In genomic region chr12:99574299-99574698, GRCm38 (mm10) we compare ENCODE assay signal across 16 mouse cellular contexts. TPM values are rescaled to one million over a fixed set of nuclear protein-coding genes. Genes with fewer than 3 reads are reported as not detected.
DNase-seq lines count a peak whose midpoint lies in the region; ATAC-seq lines count a peak whose summit lies in the region.
"Had no signal": no experiment of that assay in that cellular context is flagged by ENCODE, and none has a peak within 500 bp of the region (broad histone marks: within the 10 kb centered on the region; RNA-seq: fewer than 3 reads in every experiment).

No protein-coding gene starts in this region.

- no peaks in the 10 kb centered on the region for H3K9me3 ChIP-seq in heart, embryonic 12.5 days (replicated peaks)
- no peaks in the 10 kb centered on the region for H3K9me3 ChIP-seq in midbrain, embryonic 16.5 days (replicated peaks; ENCODE audit: control insufficient read depth, low read length, poor library complexity, severe bottlenecking)
- no peaks in the 10 kb centered on the region for H3K9me3 ChIP-seq in midbrain, embryonic 11.5 days (ENCODE audit: control insufficient read depth, low read length)
- H3K9me3 ChIP-seq: limb, embryonic 12.5 days; neural tube, embryonic 15.5 days had no signal

- H3K27ac ChIP-seq in heart, embryonic 12.5 days (ENCODE audit: poor library complexity, severe bottlenecking): no peak overlapping the region
- H3K27ac ChIP-seq in midbrain, embryonic 16.5 days (ENCODE audit: low read length): no peak overlapping the region
- no peak overlapping the region for H3K27ac ChIP-seq in midbrain, embryonic 11.5 days (ENCODE audit: low read depth, low read length)
- H3K27ac ChIP-seq: left cerebral cortex, adult 2 months; limb, embryonic 12.5 days; liver, embryonic 14.5 days; macrophage; neural tube, embryonic 15.5 days had no signal

- no peaks in the 10 kb centered on the region for H3K36me3 ChIP-seq in heart, embryonic 12.5 days
- no peaks in the 10 kb centered on the region for H3K36me3 ChIP-seq in midbrain, embryonic 16.5 days (ENCODE audit: control insufficient read depth, insufficient read depth, low read length)
- H3K36me3 ChIP-seq in midbrain, embryonic 11.5 days (ENCODE audit: control insufficient read depth, insufficient read depth, low read length): no peaks in the 10 kb centered on the region
- H3K36me3 ChIP-seq: limb, embryonic 12.5 days; neural tube, embryonic 15.5 days had no signal

- H3K27me3 ChIP-seq in heart, embryonic 12.5 days (replicated peaks): no peaks in the 10 kb centered on the region
- H3K27me3 ChIP-seq in midbrain, embryonic 16.5 days (ENCODE audit: control insufficient read depth, insufficient read depth, low read depth, low read length): no peaks in the 10 kb centered on the region; the same call in 1 of the 2 replicates
- no peaks in the 10 kb centered on the region for H3K27me3 ChIP-seq in midbrain, embryonic 11.5 days (ENCODE audit: control insufficient read depth, insufficient read depth, low read length)
- H3K27me3 ChIP-seq: limb, embryonic 12.5 days had no signal

- H3K4me2 ChIP-seq in heart, embryonic 12.5 days: peak overlapping the region; percentile 22; the same call in 1 of the 2 replicates
- H3K4me2 ChIP-seq in midbrain, embryonic 16.5 days (ENCODE audit: low read length): peak overlapping the region; percentile 13; the same call in 1 of the 2 replicates
- no peak overlapping the region; the same call in 1 of the 2 replicates for H3K4me2 ChIP-seq in midbrain, embryonic 11.5 days
- H3K4me2 ChIP-seq: limb, embryonic 12.5 days; neural tube, embryonic 15.5 days had no signal

- peaks cover 17% of the 10 kb centered on the region; the same call in 1 of the 2 replicates for H3K4me1 ChIP-seq in heart, embryonic 12.5 days (replicated peaks)
- no peaks in the 10 kb centered on the region; the same call in 1 of the 2 replicates for H3K4me1 ChIP-seq in midbrain, embryonic 16.5 days (ENCODE audit: control insufficient read depth, insufficient read depth, low read length)
- peaks cover 8% of the 10 kb centered on the region; the same call in 1 of the 2 replicates for H3K4me1 ChIP-seq in midbrain, embryonic 11.5 days (ENCODE audit: control insufficient read depth, insufficient read depth, low read length)

- no peak overlapping the region for H3K9ac ChIP-seq in heart, embryonic 12.5 days
- no peak overlapping the region for H3K9ac ChIP-seq in midbrain, embryonic 16.5 days (ENCODE audit: low read depth, low read length)
- no peak overlapping the region for H3K9ac ChIP-seq in midbrain, embryonic 11.5 days (ENCODE audit: low read length)
- H3K9ac ChIP-seq: limb, embryonic 12.5 days; liver, embryonic 14.5 days; neural tube, embryonic 15.5 days had no signal

- H3K4me3 ChIP-seq in heart, embryonic 12.5 days: no peak overlapping the region
- no peak overlapping the region for H3K4me3 ChIP-seq in midbrain, embryonic 16.5 days (ENCODE audit: low read depth, low read length)
- H3K4me3 ChIP-seq in midbrain, embryonic 11.5 days (ENCODE audit: low read depth, low read length): no peak overlapping the region
- H3K4me3 ChIP-seq: left cerebral cortex, adult 2 months; limb, embryonic 12.5 days; neural tube, embryonic 15.5 days had no signal

- WGBS in heart, embryonic 12.5 days: 52% methylated on average over 13 of the region's 13 CpGs
- WGBS in midbrain, embryonic 16.5 days: 31% methylated on average over 13 of the region's 13 CpGs
- WGBS in midbrain, embryonic 11.5 days: 39% methylated on average over 13 of the region's 13 CpGs

- no peak for ATAC-seq in heart, embryonic 12.5 days (ENCODE audit: insufficient number of reproducible peaks, low FRiP score)
- ATAC-seq in midbrain, embryonic 16.5 days: no peak
- ATAC-seq in midbrain, embryonic 11.5 days (ENCODE audit: low FRiP score): no peak

- DNase-seq in heart, adult 9 months (ENCODE audit: low spot score in 2 of 2): no peak
- no peak for DNase-seq in midbrain, embryonic 11.5 days (ENCODE audit: low spot score, missing footprints)
- peak; percentile 82 for DNase-seq in R1 (ENCODE audit: low read depth, low spot score)
- DNase-seq in naive thymus-derived CD4-positive, alpha-beta T cell, adult 2 months (ENCODE audit: low read depth): peak; percentile 43
- no peak for DNase-seq in kidney, adult 18-20 months
- DNase-seq: cerebellum, adult 9-11 months; gastrocnemius, postnatal 25 days; heart, postnatal 10 days; spleen, adult 18-20 months had no signal

RNA-seq across cellular contexts. Expression of gene Foxn3, which starts 10.9 kb away (rescaled TPM):
- 66.2 and 69.1 TPM in 2 replicates for polyA plus RNA-seq in heart, embryonic 12.5 days (2016; fragmentation: Nextera tagmentation; extraction: Ambion mirVana)
- 66.4 and 69.0 TPM in 2 replicates for polyA plus RNA-seq in midbrain, embryonic 16.5 days (2015; fragmentation: Nextera tagmentation; extraction: Ambion mirVana)
- polyA plus RNA-seq in midbrain, embryonic 11.5 days (2014; fragmentation: Nextera tagmentation; extraction: Ambion mirVana): 71.0 and 73.8 TPM in 2 replicates

Comparison
In these comparisons a context has a peak if more than half of its experiments do, and no peak if none do; other contexts are left out.
1. DNase-seq: peak in R1 (single experiment) and naive thymus-derived CD4-positive, alpha-beta T cell, adult 2 months (single experiment); none in heart, adult 9 months (0 of 2), midbrain, embryonic 11.5 days (single experiment) and kidney, adult 18-20 months (single experiment).